Mouse (Mus musculus) heart, embryonic 13.5 days (tissue): ENCODE results near the gene Fam222a. TPM values are rescaled to one million over a fixed set of nuclear protein-coding genes. Genes with fewer than 3 reads are reported as not detected.

ENCODE experiments used
- ATAC-seq: fragments of 200-750 bp; cut with Nextera tagmentation; 2 replicates; pipeline ENCODE4 v1.8.0; 2017; ENCODE audit warnings: moderate TSS enrichment; ENCODE audit not compliant: insufficient number of reproducible peaks, low FRiP score, low TSS enrichment; ENCODE audit errors: extremely low read depth
- H3K27ac ChIP-seq: fragments of 300-500 bp; sonication (generic); replicated peaks from 2 replicates; pipeline ENCODE4 v1.5.1; 2015; ENCODE audit warnings: moderate library complexity, mild to moderate bottlenecking, inconsistent platforms
- H3K27me3 ChIP-seq: fragments of 300-500 bp; sonication (generic); replicated peaks from 2 replicates; pipeline ENCODE4 v1.6.1; 2015; ENCODE audit warnings: mild to moderate bottlenecking, inconsistent platforms
- H3K36me3 ChIP-seq: fragments of 300-500 bp; sonication (generic); 2 replicates; pipeline ENCODE4 v1.6.1; 2015; ENCODE audit warnings: mild to moderate bottlenecking, inconsistent platforms
- H3K4me1 ChIP-seq: fragments of 300-500 bp; sonication (generic); 2 replicates; pipeline ENCODE4 v1.6.1; 2015; ENCODE audit warnings: inconsistent platforms
- H3K4me2 ChIP-seq: fragments of 300-500 bp; sonication (generic); 2 replicates; pipeline ENCODE4 v1.6.1; 2015; ENCODE audit warnings: inconsistent platforms, mild to moderate bottlenecking, moderate library complexity
- H3K4me3 ChIP-seq: fragments of 300-500 bp; sonication (generic); 2 replicates; pipeline ENCODE4 v1.5.1; 2015; ENCODE audit warnings: moderate library complexity, mild to moderate bottlenecking, inconsistent platforms
- H3K9ac ChIP-seq: fragments of 300-500 bp; sonication (generic); 2 replicates; pipeline ENCODE4 v1.6.1; 2015; ENCODE audit warnings: inconsistent platforms, mild to moderate bottlenecking, moderate library complexity
- H3K9me3 ChIP-seq: fragments of 300-500 bp; sonication (generic); 2 replicates; pipeline ENCODE4 v1.6.1; 2016; ENCODE audit warnings: inconsistent platforms
- WGBS: fragments of 180-500 bp; shearing (Covaris S2); methylation state at CpG from one replicate; pipeline ENCODE4 v1.1.7; 2015; ENCODE audit warnings: mixed read lengths; 5-methylcytosine and 5-hydroxymethylcytosine counted together
- polyA plus RNA-seq: library from polyadenylated mRNA; unstranded; fragments of >200 nt; fragmentation: Nextera tagmentation; extraction: Ambion mirVana; gene quantifications from 2 replicates; pipeline ENCODE4 v1.2.1, GENCODE M21; 2015

The Fam222a gene
- polyA plus RNA-seq, 1 experiment from 2014 or later, result 0.79 TPM

DNA sequence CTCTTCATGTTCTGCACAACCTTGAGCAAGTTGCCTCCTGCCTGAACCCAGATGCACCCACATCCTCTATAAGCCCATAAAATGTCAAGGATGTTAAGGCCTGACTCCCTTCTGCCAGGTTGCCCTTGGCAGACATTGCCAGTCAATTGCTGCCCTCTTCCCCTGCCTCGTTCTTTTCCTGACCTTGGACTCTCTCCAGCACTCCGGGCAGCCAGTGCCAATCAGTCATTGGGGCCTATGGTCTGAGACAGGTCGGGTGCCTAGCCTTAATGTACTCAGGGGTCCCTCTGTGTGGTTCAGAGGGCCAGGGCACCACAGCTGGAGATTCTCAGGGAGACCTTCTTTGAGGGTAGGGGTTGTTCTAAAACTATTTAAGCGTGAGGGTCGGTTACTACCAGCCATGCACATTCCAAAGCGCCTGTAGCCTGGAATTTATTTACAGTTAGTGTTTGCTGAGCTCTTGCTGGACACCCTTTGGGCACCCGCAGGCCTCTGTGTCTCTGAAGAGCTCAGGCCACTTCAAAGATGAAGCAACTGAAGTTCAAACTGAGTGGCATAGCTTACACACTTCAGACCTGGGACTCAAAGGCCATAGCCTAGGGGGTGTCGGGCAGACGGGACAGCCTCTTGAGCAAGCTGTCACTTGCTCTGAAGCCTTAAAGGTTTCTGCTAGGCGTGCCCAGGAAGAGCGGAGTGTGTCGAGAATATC lies 6.3 kb downstream of the Fam222a start:
- H3K27me3 ChIP-seq, result peaks cover 50% of the 10 kb centered on the region
- no peak for ATAC-seq
- no peak overlapping the region for H3K4me2 ChIP-seq
- no peaks in the 10 kb centered on the region for H3K36me3 ChIP-seq
- H3K4me3 ChIP-seq, result no peak overlapping the region
- no peak overlapping the region; the same call in 1 of the 2 replicates for H3K27ac ChIP-seq
- H3K9me3 ChIP-seq, result no peaks in the 10 kb centered on the region
- H3K4me1 ChIP-seq, result peaks cover 51% of the 10 kb centered on the region
- peak overlapping the region; percentile 11; the same call in 1 of the 2 replicates for H3K9ac ChIP-seq
- WGBS, result 50% methylated on average over 12 of the region's 12 CpGs

DNA sequence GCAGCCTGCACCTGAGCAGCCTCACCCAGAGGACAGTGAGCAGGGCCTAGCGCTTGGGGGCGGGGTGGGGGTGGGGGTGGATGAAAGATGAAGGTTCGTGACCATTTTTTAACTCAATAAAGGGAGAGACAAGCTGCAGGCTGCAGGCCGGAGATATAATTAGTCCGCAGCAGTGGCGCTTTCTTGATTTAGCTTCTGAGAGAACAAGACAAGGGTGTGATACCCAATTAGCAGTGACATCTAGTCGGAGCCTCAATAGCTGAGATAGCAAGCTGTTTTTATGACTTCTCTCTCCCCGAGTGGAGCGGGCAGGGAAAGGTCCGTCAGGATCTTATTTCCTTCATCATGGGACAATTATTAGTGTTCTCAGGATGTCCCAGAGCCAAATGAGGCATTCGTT lies 7.2 kb downstream of the Fam222a start:
- Histone ChIP-seq H3K36me3 (no peaks in the 10 kb centered on the region), H3K4me3 (no peak overlapping the region), H3K4me2 (peak overlapping the region; percentile 24), H3K27me3 (peaks cover 44% of the 10 kb centered on the region), H3K4me1 (peaks cover 42% of the 10 kb centered on the region), H3K9me3 (no peaks in the 10 kb centered on the region), H3K27ac (no peak overlapping the region; the same call in 1 of the 2 replicates), H3K9ac (0 out of 2 replicates have a peak overlapping the region, but pooled peaks have one; percentile 28)
- ATAC-seq, result no peak
- WGBS, result 38% methylated on average over 11 of the region's 11 CpGs

DNA sequence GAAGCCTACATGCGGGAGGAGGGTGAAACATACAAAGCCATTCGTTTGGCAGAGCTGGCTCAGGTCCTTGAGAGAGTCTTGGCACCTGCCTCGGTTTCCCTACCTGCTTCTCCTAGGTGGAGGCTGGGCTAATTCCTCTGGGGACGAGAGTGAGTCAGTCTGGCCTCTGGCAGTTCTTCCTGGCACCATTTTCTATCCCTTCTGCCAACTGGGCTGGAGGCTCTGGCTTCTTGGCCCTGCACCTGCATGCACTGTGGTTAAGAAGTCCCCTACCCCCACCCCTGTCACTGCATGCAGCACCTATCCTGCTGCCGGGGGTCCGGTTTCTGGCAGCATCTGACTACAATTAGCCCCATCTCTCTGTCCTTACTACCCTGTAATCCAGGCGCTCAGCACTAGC lies 7.7 kb downstream of the Fam222a start:
- peaks cover 42% of the 10 kb centered on the region for H3K27me3 ChIP-seq
- no peak overlapping the region for H3K4me3 ChIP-seq
- 72% methylated on average over 7 of the region's 7 CpGs for WGBS
- ATAC-seq, result no peak
- no peak overlapping the region for H3K9ac ChIP-seq
- H3K4me2 ChIP-seq, result peak overlapping the region; percentile 24; the same call in 1 of the 2 replicates
- H3K4me1 ChIP-seq, result peaks cover 42% of the 10 kb centered on the region
- H3K27ac ChIP-seq, result no peak overlapping the region
- no peaks in the 10 kb centered on the region for H3K9me3 ChIP-seq
- no peaks in the 10 kb centered on the region for H3K36me3 ChIP-seq

DNA sequence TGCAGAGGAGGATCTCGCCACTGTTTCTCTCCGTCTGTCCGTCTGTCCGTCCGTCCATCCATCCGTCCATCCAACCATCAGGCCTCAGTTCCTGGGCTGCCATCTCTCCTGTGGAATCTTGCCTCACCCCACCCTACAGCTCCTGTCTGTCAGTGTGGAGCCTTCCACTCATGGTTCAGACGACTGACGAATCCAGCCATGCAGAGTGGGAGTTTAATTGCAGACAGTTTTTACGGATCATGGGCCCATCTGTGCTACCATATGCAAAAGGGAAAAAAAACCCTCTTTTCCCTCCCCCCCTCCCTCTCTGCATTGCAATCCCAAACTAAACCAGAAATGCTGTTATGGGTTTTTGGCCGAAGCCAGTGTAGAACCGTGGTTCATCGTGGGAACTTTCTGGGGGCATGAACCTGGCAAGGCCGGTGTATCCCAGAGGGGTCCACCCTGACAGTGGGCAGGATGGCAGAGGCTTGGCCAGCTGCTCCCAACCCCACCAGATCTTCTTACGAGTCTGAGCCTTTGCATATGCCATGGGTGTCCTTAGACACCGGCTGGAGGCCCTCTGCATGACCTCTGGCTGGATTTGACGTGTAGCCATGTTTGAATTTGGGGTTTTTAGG lies 8.3 kb downstream of the Fam222a start:
- peaks cover 37% of the 10 kb centered on the region for H3K4me1 ChIP-seq
- H3K27ac ChIP-seq, result no peak overlapping the region
- H3K4me3 ChIP-seq, result no peak overlapping the region
- ATAC-seq, result no peak
- H3K27me3 ChIP-seq, result peaks cover 36% of the 10 kb centered on the region
- no peaks in the 10 kb centered on the region for H3K36me3 ChIP-seq
- no peak overlapping the region for H3K9ac ChIP-seq
- no peaks in the 10 kb centered on the region for H3K9me3 ChIP-seq
- 90% methylated on average over 16 of the region's 16 CpGs for whole genome bisulfite sequencing
- no peak overlapping the region for H3K4me2 ChIP-seq

GRCm38 (mm10) chr5:114578361-114578760 lies 10.5 kb downstream of the Fam222a start:
- Histone ChIP-seq H3K9ac (no peak overlapping the region), H3K4me3 (no peak overlapping the region), H3K9me3 (no peaks in the 10 kb centered on the region), H3K4me2 (no peak overlapping the region), H3K4me1 (peaks cover 25% of the 10 kb centered on the region), H3K27me3 (peaks cover 14% of the 10 kb centered on the region), H3K27ac (no peak overlapping the region), H3K36me3 (no peaks in the 10 kb centered on the region)
- 74% methylated on average over 20 of the region's 20 CpGs for WGBS
- ATAC-seq, result no peak

- no peak overlapping the region for H3K9ac ChIP-seq
- H3K4me3 ChIP-seq, result no peak overlapping the region
- 62% methylated on average over 8 of the region's 8 CpGs for WGBS
- H3K4me2 ChIP-seq, result no peak overlapping the region
- no peak for ATAC-seq
- no peaks in the 10 kb centered on the region for H3K9me3 ChIP-seq
- peaks cover 15% of the 10 kb centered on the region for H3K27me3 ChIP-seq
- no peaks in the 10 kb centered on the region for H3K36me3 ChIP-seq
- H3K4me1 ChIP-seq, result peaks cover 12% of the 10 kb centered on the region
- H3K27ac ChIP-seq, result no peak overlapping the region
These were observed 12.0 kb downstream of the Fam222a start for GRCm38 (mm10) chr5:114579714-114580357.

DNA sequence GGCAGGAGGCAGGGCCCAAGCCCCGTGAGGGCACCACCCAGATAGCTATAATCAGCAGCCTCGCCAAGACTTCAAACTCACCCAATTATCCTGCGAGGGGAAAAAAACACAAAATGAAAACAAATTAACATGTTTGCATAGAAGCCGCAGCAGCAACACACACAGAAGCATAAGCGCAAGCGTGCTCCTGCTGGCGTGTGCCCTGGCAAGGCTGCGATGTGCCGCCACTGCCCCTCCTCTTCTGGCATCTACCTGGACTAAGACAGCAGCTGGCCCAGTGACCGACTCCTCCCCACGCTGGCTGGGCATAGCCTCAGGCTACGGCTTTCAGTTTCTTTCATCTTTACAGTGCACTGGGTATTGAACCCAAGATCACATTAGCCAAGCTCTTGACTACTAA lies 13.7 kb downstream of the Fam222a start:
- Histone ChIP-seq H3K36me3 (no peaks in the 10 kb centered on the region), H3K4me2 (no peak overlapping the region), H3K9ac (no peak overlapping the region), H3K27me3 (peaks cover 32% of the 10 kb centered on the region), H3K27ac (no peak overlapping the region), H3K4me1 (0 out of 2 replicates have a peak, but pooled peaks cover 3% of the 10 kb centered on the region), H3K9me3 (no peaks in the 10 kb centered on the region), H3K4me3 (no peak overlapping the region)
- WGBS, result 77% methylated on average over 12 of the region's 12 CpGs
- ATAC-seq, result no peak

- H3K4me2 ChIP-seq, result no peak overlapping the region
These were observed 15.2 kb downstream of the Fam222a start for GRCm38 (mm10) chr5:114583046-114583445.

GRCm38 (mm10) chr5:114583490-114584175 lies 15.8 kb downstream of the Fam222a start:
- H3K27ac ChIP-seq, result no peak overlapping the region
- H3K27me3 ChIP-seq, result peaks cover 38% of the 10 kb centered on the region
- no peak overlapping the region for H3K4me2 ChIP-seq
- H3K9me3 ChIP-seq, result no peaks in the 10 kb centered on the region
- no peak overlapping the region for H3K9ac ChIP-seq
- ATAC-seq, result no peak
- no peak overlapping the region for H3K4me3 ChIP-seq
- 0 out of 2 replicates have a peak, but pooled peaks cover 3% of the 10 kb centered on the region for H3K4me1 ChIP-seq
- no peaks in the 10 kb centered on the region for H3K36me3 ChIP-seq
- WGBS, result 69% methylated on average over 12 of the region's 12 CpGs

More at GRCm38 (mm10) chr5:114583046-114583445, 15.2 kb downstream of the Fam222a start:
- Histone ChIP-seq H3K27me3 (peaks cover 32% of the 10 kb centered on the region), H3K9me3 (no peaks in the 10 kb centered on the region), H3K27ac (no peak overlapping the region), H3K4me3 (no peak overlapping the region), H3K9ac (no peak overlapping the region), H3K4me1 (0 out of 2 replicates have a peak, but pooled peaks cover 3% of the 10 kb centered on the region), H3K36me3 (no peaks in the 10 kb centered on the region)
- 63% methylated on average over 3 of the region's 3 CpGs for WGBS
- ATAC-seq, result no peak

DNA sequence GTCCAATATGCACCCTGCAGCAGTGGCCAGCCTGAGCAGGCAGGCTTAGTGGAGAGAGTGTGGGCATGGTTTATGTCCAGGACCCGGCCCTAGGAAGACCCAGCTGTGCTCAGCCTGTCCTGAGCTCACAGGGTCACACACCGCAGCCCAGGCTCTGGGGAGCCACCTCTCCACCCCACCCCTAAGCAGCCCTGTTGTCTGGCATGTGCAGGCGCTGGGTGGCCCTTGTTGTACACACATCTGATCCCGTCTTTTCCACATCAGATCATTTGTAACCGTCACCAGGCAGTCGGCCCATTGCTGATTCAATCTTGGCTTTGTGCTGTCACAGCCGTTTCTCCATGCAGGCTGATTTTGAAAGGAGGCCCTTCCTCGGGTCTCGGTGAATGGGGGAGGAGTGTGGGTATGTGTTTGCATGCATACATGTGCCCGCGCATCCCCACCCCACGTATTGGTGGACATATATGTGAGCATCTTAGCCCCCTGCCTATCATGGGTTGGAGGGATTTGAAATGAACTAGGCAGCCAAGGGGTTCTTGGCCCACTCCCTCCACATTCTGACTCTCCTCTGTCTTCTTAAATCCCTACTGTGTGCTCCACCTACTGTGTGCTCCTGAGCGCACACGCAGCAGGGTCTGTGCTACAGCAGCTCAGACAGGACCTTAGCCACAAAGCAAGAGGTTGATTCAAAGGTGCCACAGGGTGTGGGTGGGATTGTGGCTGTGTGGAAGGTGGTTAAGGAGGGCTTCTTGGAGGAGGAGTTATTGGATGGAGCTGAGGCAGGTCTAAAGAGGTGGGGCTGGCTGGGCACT lies 16.7 kb downstream of the Fam222a start:
- Histone ChIP-seq H3K4me1 (0 out of 2 replicates have a peak, but pooled peaks cover 3% of the 10 kb centered on the region), H3K9me3 (no peaks in the 10 kb centered on the region), H3K36me3 (no peaks in the 10 kb centered on the region), H3K27me3 (peaks cover 43% of the 10 kb centered on the region), H3K27ac (no peak overlapping the region), H3K9ac (no peak overlapping the region), H3K4me2 (no peak overlapping the region), H3K4me3 (no peak overlapping the region)
- 66% methylated on average over 14 of the region's 14 CpGs for WGBS
- ATAC-seq, result no peak
